Mouse (Mus musculus): Measurements from ENCODE around the gene Dctpp1.
A peak's percentile ranks its signal among the peaks of the same experiment; 100 is the strongest.
"Not testable (repeated sequence)": the region's sequence is repeated elsewhere in the genome, so short reads cannot be mapped to it uniquely, and the experiment has no call there.

The Dctpp1 gene

GRCm38 (mm10) chr7:127263526-127263925 is 3.0 kb upstream of the Dctpp1 start:
- no peak for DNase-seq

GRCm38 (mm10) chr7:127262218-127262961 is 1.9 kb upstream of the Dctpp1 start:
- DNase-seq = no peak

GRCm38 (mm10) chr7:127259186-127259905 is 1.2 kb downstream of the Dctpp1 start:
- no peak for DNase-seq

- DNase-seq = no peak
These were observed 4.0 kb downstream of the Dctpp1 start for GRCm38 (mm10) chr7:127256518-127256917.

- no peak for DNase-seq
These were observed 4.5 kb downstream of the Dctpp1 start for GRCm38 (mm10) chr7:127255965-127256364.

- DNase-seq = no peak
These were observed 5.5 kb downstream of the Dctpp1 start for GRCm38 (mm10) chr7:127255008-127255407.

GRCm38 (mm10) chr7:127253821-127254769 is 6.4 kb downstream of the Dctpp1 start:
- DNase-seq = peak; percentile 95 to 98

- DNase-seq = peak in 1 of 2 experiments; percentile 35
These were observed 7.2 kb downstream of the Dctpp1 start for GRCm38 (mm10) chr7:127253341-127253740.

- peak in 1 of 2 experiments; percentile 23 for DNase-seq
These were observed 8.1 kb downstream of the Dctpp1 start for GRCm38 (mm10) chr7:127252414-127252813.

- not testable (repeated sequence) for DNase-seq
These were observed 10.0 kb downstream of the Dctpp1 start for GRCm38 (mm10) chr7:127250511-127250910.

GRCm38 (mm10) chr7:127244658-127245510 is 15.6 kb downstream of the Dctpp1 start:
- DNase-seq = no peak

GRCm38 (mm10) chr7:127243870-127244657 is 16.4 kb downstream of the Dctpp1 start, which contains the start of gene Zfp771:
Zfp771 (plus strand) TSS chr7:127244274.
- peak; percentile 97 to 98 for DNase-seq

GRCm38 (mm10) chr7:127243361-127243867 is 17.1 kb downstream of the Dctpp1 start:
- DNase-seq = no peak

- no peak for DNase-seq
These were observed 25.7 kb downstream of the Dctpp1 start for GRCm38 (mm10) chr7:127234777-127235176.

- DNase-seq = no peak
These were observed 26.7 kb downstream of the Dctpp1 start for GRCm38 (mm10) chr7:127233765-127234164.

GRCm38 (mm10) chr7:127233368-127233749 is 27.1 kb downstream of the Dctpp1 start:
- DNase-seq = peak in 1 of 2 experiments; percentile 43

- DNase-seq = peak; percentile 87 to 91
These were observed 27.7 kb downstream of the Dctpp1 start, which contains the start of the genes Zfp553 and Sept1 for GRCm38 (mm10) chr7:127232622-127233367. Zfp553 (plus strand) TSS chr7:127233061. Sept1 (minus strand) TSS chr7:127233130.

GRCm38 (mm10) chr7:127231826-127232621 is 28.5 kb downstream of the Dctpp1 start:
- no peak for DNase-seq

GRCm38 (mm10) chr7:127231376-127231775 is 29.1 kb downstream of the Dctpp1 start:
- DNase-seq = no peak

All from cerebellum, adult 18-20 months (tissue).